Mouse (Mus musculus): ENCODE measurements around the gene Cerkl.

GRCm38 (mm10) chr2:79334661-79335060, 121.9 kb downstream of the Cerkl start:
- TF ChIP-seq CTCF (IDR thresholded peaks at IDR 0.05; ENCODE audit: low read depth, low read length) (no peak), POLR2A (IDR thresholded peaks at IDR 0.05; ENCODE audit: extremely low read depth, insufficient read depth, low read length) (no peak)

Data from liver, adult 2 months (tissue).